Mouse (Mus musculus) heart, postnatal 25 days (tissue): ENCODE measurements at regions not wholly inside any gene's neighbourhood (a gene's known extent, or its start where the extent isn't known, plus 50 kb on each side); places are given as distances from the start of the nearest gene placed in this dataset.

ENCODE experiments used
- DNase-seq: peaks from one replicate; pipeline ENCODE4 v3.0.0; 2022; ENCODE audit warnings: low spot score
- intact Hi-C: fragments of 180-260 bp; cut with DNase I; formaldehyde crosslinking; loops from one replicate; pipeline ENCODE4 v1.15.1; 2025

GRCm38 (mm10) chr6:103306420-103307249 lies 203.8 kb upstream of the Chl1 start:
- no peak for DNase-seq
- intact Hi-C loops = loop anchor here (1.0 kb wide), 1 partner anchor 377 kb away; no protein-coding TSS in a partner anchor

DNA sequence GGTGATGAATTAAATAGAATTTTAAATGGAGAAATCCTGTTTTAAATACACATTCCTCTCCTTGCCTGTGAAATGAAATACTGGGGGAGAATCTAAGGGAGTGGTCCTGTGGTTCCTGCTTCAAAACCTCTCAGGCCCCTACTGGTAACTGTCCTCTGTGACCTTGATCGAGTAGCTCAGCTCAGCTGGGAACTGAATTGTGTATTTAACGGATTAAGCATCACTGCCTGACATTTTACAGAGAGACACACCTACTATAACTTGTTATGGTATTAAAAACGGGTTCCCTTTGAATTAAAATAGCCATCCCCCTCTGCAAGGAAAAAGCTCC lies 203.2 kb upstream of the Chl1 start:
- intact Hi-C loops = no loop called here
- DNase-seq = no peak

DNA sequence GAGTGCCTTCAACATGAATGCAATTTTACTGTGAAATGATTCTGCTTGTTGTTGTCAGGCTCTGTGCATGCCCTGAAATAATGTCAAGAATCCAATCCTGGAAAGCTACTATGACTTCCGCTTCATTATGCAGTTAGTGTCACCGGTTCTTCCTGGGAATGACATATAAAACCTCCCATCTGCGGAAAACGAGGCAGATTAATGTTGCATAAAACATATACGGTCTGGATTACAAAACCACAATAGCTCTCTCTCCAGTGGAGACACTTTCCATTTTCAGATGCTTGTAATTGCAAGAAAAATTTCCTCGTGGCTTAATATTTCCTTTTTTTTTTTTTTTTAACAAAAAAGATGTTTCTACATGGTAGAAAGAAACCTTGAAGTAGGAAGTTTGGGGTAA lies 198.2 kb upstream of the Chl1 start:
- no peak for DNase-seq
- intact Hi-C loops = no loop called here

DNA sequence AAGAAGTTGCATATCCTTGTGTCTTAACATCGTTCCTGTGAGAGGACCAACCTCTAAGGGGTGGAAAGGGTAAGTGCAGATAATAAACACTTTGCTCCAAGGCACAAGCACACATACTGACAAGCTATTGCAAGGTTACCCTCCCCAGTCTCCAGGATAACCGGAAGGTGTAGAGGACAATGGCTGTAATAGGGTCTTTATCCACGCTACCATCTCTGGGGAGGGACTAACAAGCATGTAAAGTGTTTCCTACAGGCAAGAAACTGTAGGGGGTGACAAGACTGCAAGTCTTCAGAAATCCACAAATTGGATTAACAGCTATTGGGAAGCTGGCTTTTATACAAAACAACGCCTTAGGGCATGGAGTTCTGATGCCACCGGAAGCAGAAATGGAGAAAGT lies 197.5 kb upstream of the Chl1 start:
- no peak for DNase-seq
- intact Hi-C loops = no loop called here

- no peak for DNase-seq
- intact Hi-C loops = no loop called here
Observed at GRCm38 (mm10) chr6:103318081-103318480, 192.3 kb upstream of the Chl1 start.

- intact Hi-C loops = no loop called here
- DNase-seq = no peak
Observed at GRCm38 (mm10) chr6:103318677-103319359, 191.6 kb upstream of the Chl1 start.

DNA sequence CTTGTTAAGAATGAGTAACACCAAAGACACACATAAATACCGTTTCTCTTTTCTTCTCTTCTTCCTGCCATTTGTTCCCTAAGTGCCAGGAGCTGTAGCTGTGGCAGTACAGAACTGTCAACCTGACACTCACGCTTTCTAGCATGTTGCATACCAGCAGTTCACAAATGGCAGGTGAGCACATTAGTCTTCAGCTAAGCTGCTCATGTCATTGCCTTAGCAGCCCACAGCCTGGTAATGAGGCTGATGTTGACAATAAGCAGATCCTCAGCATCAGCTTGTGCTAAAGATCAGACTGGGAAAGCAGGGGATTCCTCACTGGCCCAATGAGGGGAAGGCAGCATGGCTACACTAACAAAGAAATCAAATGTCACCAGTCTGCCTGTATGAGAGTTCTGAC lies 190.4 kb upstream of the Chl1 start:
- no peak for DNase-seq
- intact Hi-C loops = no loop called here

DNA sequence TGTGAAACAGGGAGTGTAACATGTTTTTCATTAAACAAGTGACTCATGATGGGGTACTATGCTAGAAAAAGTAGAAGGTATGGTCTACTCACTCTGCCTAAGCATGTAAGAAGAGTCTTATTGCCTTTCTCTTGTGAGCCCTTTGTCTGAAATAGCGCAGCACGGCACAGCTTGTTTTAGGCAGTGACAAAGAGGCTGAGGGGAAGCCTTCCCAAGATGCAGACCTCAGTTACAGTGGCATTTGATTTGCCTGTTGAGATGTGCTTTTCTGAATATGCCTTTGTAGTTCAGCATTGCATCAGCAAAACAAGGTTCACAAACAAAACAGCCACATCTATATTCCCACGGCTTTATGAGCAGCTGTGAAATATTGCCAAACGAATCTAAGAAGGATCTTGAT lies 189.8 kb upstream of the Chl1 start:
- no peak for DNase-seq
- intact Hi-C loops = no loop called here

DNA sequence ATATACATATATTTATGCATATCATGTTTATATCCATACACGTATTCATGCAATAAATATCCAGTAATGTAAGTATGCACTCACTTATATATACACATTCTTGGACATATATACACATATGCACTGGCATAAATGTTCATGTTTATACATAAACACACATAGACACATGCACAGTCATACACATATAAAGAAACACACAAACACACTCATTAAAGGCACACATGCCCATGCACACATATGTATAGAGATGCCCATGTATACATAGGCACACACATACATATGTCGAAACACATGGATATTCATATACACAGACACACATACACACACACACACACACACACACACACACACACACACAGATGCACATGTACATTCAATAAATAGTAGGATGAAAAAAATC lies 189.3 kb upstream of the Chl1 start:
- intact Hi-C loops = no loop called here
- no peak for DNase-seq

GRCm38 (mm10) chr6:103322442-103322841 lies 187.9 kb upstream of the Chl1 start:
- no peak for DNase-seq
- intact Hi-C loops = no loop called here

DNA sequence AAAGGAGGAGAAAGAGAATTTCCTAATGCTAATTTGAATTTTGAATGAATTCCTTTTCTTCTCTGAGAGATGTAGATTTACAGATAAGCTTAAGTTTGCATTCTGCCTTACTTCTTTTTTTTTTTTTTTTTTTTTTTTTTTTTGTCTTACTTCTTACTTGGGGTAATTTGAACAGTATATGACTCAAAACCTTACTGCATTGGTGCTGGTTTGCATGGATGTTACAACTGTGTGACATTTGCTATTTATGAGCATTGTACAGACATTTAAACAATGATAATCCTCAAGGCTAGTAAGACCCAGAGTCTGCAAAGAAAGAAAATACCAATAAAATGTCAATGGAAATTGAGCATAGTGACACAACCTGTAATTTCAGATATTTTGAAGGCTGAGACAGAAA lies 174.7 kb upstream of the Chl1 start:
- DNase-seq = no peak
- intact Hi-C loops = no loop called here

GRCm38 (mm10) chr6:103339961-103340732 lies 170.2 kb upstream of the Chl1 start:
- no peak for DNase-seq
- intact Hi-C loops = no loop called here

DNA sequence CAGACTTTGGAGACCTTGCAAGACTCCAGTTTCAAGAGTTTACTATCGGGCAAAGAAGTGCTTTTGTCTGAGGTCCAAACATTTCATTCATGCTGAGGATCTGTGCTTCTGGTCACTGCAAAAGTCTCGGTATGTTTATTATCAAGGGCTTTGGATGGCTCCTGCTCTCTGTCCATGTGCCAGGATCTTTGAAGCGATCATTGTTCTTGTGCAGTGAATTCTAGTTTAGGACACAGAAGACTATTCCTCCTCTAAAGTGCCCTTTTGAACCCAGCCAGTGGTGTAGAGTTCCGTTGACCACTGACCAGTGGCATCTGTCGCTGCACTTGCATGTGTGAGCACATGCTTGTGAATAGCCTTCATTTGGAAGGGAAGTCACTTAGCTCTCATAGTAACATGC lies 166.9 kb upstream of the Chl1 start:
- intact Hi-C loops = no loop called here
- DNase-seq = no peak

- intact Hi-C loops = no loop called here
- DNase-seq = no peak
Observed at GRCm38 (mm10) chr6:103344413-103344812, 166.0 kb upstream of the Chl1 start.

GRCm38 (mm10) chr6:103345195-103345594 lies 165.2 kb upstream of the Chl1 start:
- intact Hi-C loops = no loop called here
- DNase-seq = no peak

GRCm38 (mm10) chr6:103352405-103353124 lies 157.8 kb upstream of the Chl1 start:
- intact Hi-C loops = no loop called here
- no peak for DNase-seq

- intact Hi-C loops = no loop called here
- DNase-seq = no peak
Observed at GRCm38 (mm10) chr6:103353346-103353745, 157.0 kb upstream of the Chl1 start.

GRCm38 (mm10) chr6:103366782-103367491 lies 143.4 kb upstream of the Chl1 start:
- no peak for DNase-seq
- intact Hi-C loops = no loop called here

DNA sequence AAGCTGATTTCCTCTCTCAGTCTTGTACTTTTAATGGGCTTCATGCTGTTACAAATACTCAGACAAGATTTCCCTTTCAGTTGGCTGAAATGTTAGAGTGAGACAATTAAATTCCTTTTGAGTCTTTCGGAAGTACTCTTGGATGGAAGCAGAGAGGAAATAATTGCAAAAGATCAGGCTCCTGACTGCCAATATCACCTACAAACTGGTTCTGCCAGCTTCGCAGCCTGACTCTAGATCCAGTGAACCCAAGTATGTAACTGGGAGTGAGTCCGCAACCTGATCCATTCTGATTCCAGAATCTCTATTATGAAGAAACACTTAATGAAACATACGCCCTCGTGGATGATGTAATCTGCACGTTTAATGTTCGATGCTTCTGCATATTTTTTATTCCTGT lies 135.4 kb upstream of the Chl1 start:
- intact Hi-C loops = no loop called here
- no peak for DNase-seq

- DNase-seq = no peak
- intact Hi-C loops = no loop called here
Observed at GRCm38 (mm10) chr6:103377277-103377676, 133.1 kb upstream of the Chl1 start.
